Mouse (Mus musculus): ENCODE data around the gene Arrdc2. TPM values are rescaled to one million over a fixed set of nuclear protein-coding genes. Genes with fewer than 3 reads are reported as not detected.

Gene Arrdc2
- polyA plus RNA-seq, 1 experiment from 2014 or later: 3.8 TPM

GRCm38 (mm10) chr8:70857516-70857915, 18.0 kb upstream of the Arrdc2 start:
- peaks cover 68% of the 10 kb centered on the region for H3K27me3 ChIP-seq (ENCODE audit: insufficient read depth, poor library complexity, severe bottlenecking)

GRCm38 (mm10) chr8:70856541-70857197, 17.1 kb upstream of the Arrdc2 start:
- H3K27ac ChIP-seq: peak overlapping the region; percentile 78
- WGBS: 9% methylated on average over 33 of the region's 33 CpGs
- DNase-seq (ENCODE audit: low spot score): no peak

More at GRCm38 (mm10) chr8:70857516-70857915, 18.0 kb upstream of the Arrdc2 start:
- Histone ChIP-seq H3K4me1 (peaks cover 33% of the 10 kb centered on the region), H3K27ac (no peak overlapping the region), H3K36me3 (no peaks in the 10 kb centered on the region), H3K9me3 (no peaks in the 10 kb centered on the region), H3K4me3 (no peak overlapping the region)
- no peak for DNase-seq (ENCODE audit: low spot score)
- WGBS: 13% methylated on average over 4 of the region's 4 CpGs

GRCm38 (mm10) chr8:70856028-70856427, 16.5 kb upstream of the Arrdc2 start:
- Histone ChIP-seq H3K27ac (no peak overlapping the region), H3K4me1 (peaks cover 37% of the 10 kb centered on the region), H3K9me3 (no peaks in the 10 kb centered on the region), H3K4me3 (no peak overlapping the region), H3K27me3 (ENCODE audit: insufficient read depth, poor library complexity, severe bottlenecking) (peaks cover 58% of the 10 kb centered on the region), H3K36me3 (no peaks in the 10 kb centered on the region)
- WGBS: 58% methylated on average over 5 of the region's 5 CpGs
- no peak for DNase-seq (ENCODE audit: low spot score)

More at GRCm38 (mm10) chr8:70856541-70857197, 17.1 kb upstream of the Arrdc2 start:
- H3K4me1 ChIP-seq: peaks cover 35% of the 10 kb centered on the region
- H3K9me3 ChIP-seq: no peaks in the 10 kb centered on the region
- peaks cover 63% of the 10 kb centered on the region for H3K27me3 ChIP-seq (ENCODE audit: insufficient read depth, poor library complexity, severe bottlenecking)
- no peaks in the 10 kb centered on the region for H3K36me3 ChIP-seq
- H3K4me3 ChIP-seq: peak overlapping the region; percentile 66

- peaks cover 66% of the 10 kb centered on the region for H3K27me3 ChIP-seq (ENCODE audit: insufficient read depth, poor library complexity, severe bottlenecking)
- WGBS: 72% methylated on average over 2 of the region's 2 CpGs
- H3K4me3 ChIP-seq: no peak overlapping the region
- H3K9me3 ChIP-seq: no peaks in the 10 kb centered on the region
- no peak for DNase-seq (ENCODE audit: low spot score)
- H3K27ac ChIP-seq: no peak overlapping the region
- no peaks in the 10 kb centered on the region for H3K36me3 ChIP-seq
- peaks cover 39% of the 10 kb centered on the region for H3K4me1 ChIP-seq
Measured at GRCm38 (mm10) chr8:70853863-70854262, 14.3 kb upstream of the Arrdc2 start.

- H3K36me3 ChIP-seq: no peaks in the 10 kb centered on the region
- no peaks in the 10 kb centered on the region for H3K9me3 ChIP-seq
- H3K27ac ChIP-seq: no peak overlapping the region
- peaks cover 69% of the 10 kb centered on the region for H3K27me3 ChIP-seq (ENCODE audit: insufficient read depth, poor library complexity, severe bottlenecking)
- peaks cover 34% of the 10 kb centered on the region for H3K4me1 ChIP-seq
- DNase-seq (ENCODE audit: low spot score): no peak
- 83% methylated on average over 41 of the region's 41 CpGs for WGBS
- no peak overlapping the region for H3K4me3 ChIP-seq
Measured at GRCm38 (mm10) chr8:70852595-70853231, 13.2 kb upstream of the Arrdc2 start.

- DNase-seq (ENCODE audit: low spot score): no peak
- no peak overlapping the region for H3K4me3 ChIP-seq
- no peak overlapping the region for H3K27ac ChIP-seq
- no peaks in the 10 kb centered on the region for H3K36me3 ChIP-seq
- peaks cover 28% of the 10 kb centered on the region for H3K4me1 ChIP-seq
- H3K27me3 ChIP-seq (ENCODE audit: insufficient read depth, poor library complexity, severe bottlenecking): peaks cover 74% of the 10 kb centered on the region
- 48% methylated on average over 6 of the region's 6 CpGs for WGBS
- H3K9me3 ChIP-seq: no peaks in the 10 kb centered on the region
Measured at GRCm38 (mm10) chr8:70851837-70852236, 12.3 kb upstream of the Arrdc2 start.

GRCm38 (mm10) chr8:70850947-70851346, 11.4 kb upstream of the Arrdc2 start:
- H3K4me3 ChIP-seq: no peak overlapping the region
- H3K36me3 ChIP-seq: no peaks in the 10 kb centered on the region
- peaks cover 76% of the 10 kb centered on the region for H3K27me3 ChIP-seq (ENCODE audit: insufficient read depth, poor library complexity, severe bottlenecking)
- DNase-seq (ENCODE audit: low spot score): no peak
- H3K27ac ChIP-seq: no peak overlapping the region
- 84% methylated on average over 4 of the region's 4 CpGs for WGBS
- H3K4me1 ChIP-seq: peaks cover 27% of the 10 kb centered on the region
- H3K9me3 ChIP-seq: no peaks in the 10 kb centered on the region

GRCm38 (mm10) chr8:70850132-70850845, 10.8 kb upstream of the Arrdc2 start:
- Histone ChIP-seq H3K4me3 (no peak overlapping the region), H3K9me3 (no peaks in the 10 kb centered on the region), H3K27me3 (ENCODE audit: insufficient read depth, poor library complexity, severe bottlenecking) (peaks cover 73% of the 10 kb centered on the region), H3K4me1 (peaks cover 27% of the 10 kb centered on the region), H3K27ac (no peak overlapping the region), H3K36me3 (no peaks in the 10 kb centered on the region)
- WGBS: 69% methylated on average over 7 of the region's 7 CpGs
- no peak for DNase-seq (ENCODE audit: low spot score)

- no peaks in the 10 kb centered on the region for H3K36me3 ChIP-seq
- no peak overlapping the region for H3K27ac ChIP-seq
- no peaks in the 10 kb centered on the region for H3K9me3 ChIP-seq
- WGBS: 77% methylated on average over 3 of the region's 3 CpGs
- no peak overlapping the region for H3K4me3 ChIP-seq
- peaks cover 68% of the 10 kb centered on the region for H3K27me3 ChIP-seq (ENCODE audit: insufficient read depth, poor library complexity, severe bottlenecking)
- H3K4me1 ChIP-seq: peaks cover 27% of the 10 kb centered on the region
- no peak for DNase-seq (ENCODE audit: low spot score)
Measured at GRCm38 (mm10) chr8:70849333-70849990, 9.9 kb upstream of the Arrdc2 start.

GRCm38 (mm10) chr8:70846371-70847154, 7.0 kb upstream of the Arrdc2 start:
- WGBS: 52% methylated on average over 15 of the region's 15 CpGs

GRCm38 (mm10) chr8:70845108-70845507, 5.6 kb upstream of the Arrdc2 start:
- Histone ChIP-seq H3K27ac (no peak overlapping the region), H3K36me3 (no peaks in the 10 kb centered on the region), H3K9me3 (no peaks in the 10 kb centered on the region), H3K4me1 (peaks cover 27% of the 10 kb centered on the region), H3K4me3 (no peak overlapping the region), H3K27me3 (ENCODE audit: insufficient read depth, poor library complexity, severe bottlenecking) (peaks cover 74% of the 10 kb centered on the region)
- 44% methylated on average over 5 of the region's 5 CpGs for WGBS
- no peak for DNase-seq (ENCODE audit: low spot score)

More at GRCm38 (mm10) chr8:70846371-70847154, 7.0 kb upstream of the Arrdc2 start:
- H3K27me3 ChIP-seq (ENCODE audit: insufficient read depth, poor library complexity, severe bottlenecking): peaks cover 83% of the 10 kb centered on the region
- peaks cover 22% of the 10 kb centered on the region for H3K4me1 ChIP-seq
- no peaks in the 10 kb centered on the region for H3K9me3 ChIP-seq
- no peak for DNase-seq (ENCODE audit: low spot score)
- no peaks in the 10 kb centered on the region for H3K36me3 ChIP-seq
- H3K27ac ChIP-seq: no peak overlapping the region
- no peak overlapping the region for H3K4me3 ChIP-seq

GRCm38 (mm10) chr8:70844523-70844922, 5.0 kb upstream of the Arrdc2 start:
- Histone ChIP-seq H3K36me3 (no peaks in the 10 kb centered on the region), H3K27ac (peak overlapping the region; percentile 81; the same call in 1 of the 2 replicates), H3K9me3 (no peaks in the 10 kb centered on the region), H3K27me3 (ENCODE audit: insufficient read depth, poor library complexity, severe bottlenecking) (peaks cover 69% of the 10 kb centered on the region), H3K4me3 (no peak overlapping the region), H3K4me1 (peaks cover 31% of the 10 kb centered on the region)
- 1% methylated on average over 6 of the region's 6 CpGs for WGBS
- DNase-seq (ENCODE audit: low spot score): peak; percentile 95

All from heart, embryonic 10.5 days (tissue).